Mouse (Mus musculus): ENCODE results near the gene Cacng7. TPM values are rescaled to one million over a fixed set of nuclear protein-coding genes. Genes with fewer than 3 reads are reported as not detected.
"Not testable (repeated sequence)": the region's sequence is repeated elsewhere in the genome, so short reads cannot be mapped to it uniquely, and the experiment has no call there.

The Cacng7 gene
- 3.5 and 4.2 TPM in 2 replicates for polyA plus RNA-seq (2016; fragmentation: Nextera tagmentation; extraction: Ambion mirVana)

DNA sequence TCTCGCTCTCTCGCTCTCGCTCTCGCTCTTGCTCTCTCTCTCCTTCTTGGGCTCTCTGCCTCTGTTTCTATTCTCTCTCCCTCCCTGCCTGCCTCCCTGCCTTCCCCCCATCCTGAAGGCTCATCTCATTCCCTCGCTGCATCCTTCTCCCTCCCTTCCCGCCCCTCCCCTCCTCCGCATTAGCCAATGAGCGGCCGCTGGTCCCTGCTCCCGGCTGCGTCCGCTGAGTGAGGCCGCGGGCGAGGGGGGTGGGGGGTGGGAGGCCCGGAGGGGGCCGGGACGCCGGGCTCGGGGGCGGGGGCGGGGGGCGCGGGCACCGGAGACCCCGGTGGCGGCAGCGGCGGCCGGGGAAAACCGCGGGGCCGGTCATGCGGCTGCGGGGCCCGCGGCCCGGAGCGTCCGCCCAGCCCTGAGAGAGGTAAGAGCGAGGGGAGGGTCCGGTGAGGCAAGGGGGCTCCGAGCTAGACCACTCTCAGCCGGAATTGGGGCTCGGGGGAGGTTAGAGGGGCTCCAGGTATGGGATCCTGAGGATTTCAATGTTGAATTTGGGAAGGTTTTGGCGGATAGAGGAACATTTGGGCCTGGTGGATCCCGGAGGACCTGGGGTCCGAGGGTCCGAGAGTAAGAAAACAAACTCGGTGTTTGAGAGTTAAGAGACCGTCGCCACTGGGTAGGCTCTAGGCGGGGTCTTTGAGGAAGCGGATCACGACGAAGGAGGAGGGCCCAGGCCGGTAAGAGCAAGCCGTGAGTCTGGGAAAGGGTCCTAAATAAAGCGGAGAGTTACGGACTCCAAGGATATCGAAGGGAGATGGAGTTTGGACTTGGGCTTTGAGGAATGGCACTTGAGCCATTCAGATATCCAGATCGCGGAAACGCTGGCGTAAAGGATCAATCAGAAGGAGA, at the start of gene Cacng7:
Gene Cacng7 (plus strand): TSS at position 337 of the 903 bp plus-strand sequence.
- Histone ChIP-seq H3K4me2 (replicated peaks) (peak within 1 kb of the TSS; percentile 71), H3K4me1 (peaks cover 22% of the 10 kb centered on the region), H3K9me3 (no peaks in the 10 kb centered on the region), H3K27me3 (peaks cover 16% of the 10 kb centered on the region), H3K27ac (replicated peaks) (peak within 1 kb of the TSS; percentile 91), H3K4me3 (peak within 1 kb of the TSS; percentile 86), H3K9ac (replicated peaks) (peak within 1 kb of the TSS; percentile 83), H3K36me3 (no peaks in the 10 kb centered on the region)
- under 1% methylated on average over 61 of the region's 65 CpGs for WGBS
- ATAC-seq (ENCODE audit: low FRiP score, low read depth): peak; percentile 68

DNA sequence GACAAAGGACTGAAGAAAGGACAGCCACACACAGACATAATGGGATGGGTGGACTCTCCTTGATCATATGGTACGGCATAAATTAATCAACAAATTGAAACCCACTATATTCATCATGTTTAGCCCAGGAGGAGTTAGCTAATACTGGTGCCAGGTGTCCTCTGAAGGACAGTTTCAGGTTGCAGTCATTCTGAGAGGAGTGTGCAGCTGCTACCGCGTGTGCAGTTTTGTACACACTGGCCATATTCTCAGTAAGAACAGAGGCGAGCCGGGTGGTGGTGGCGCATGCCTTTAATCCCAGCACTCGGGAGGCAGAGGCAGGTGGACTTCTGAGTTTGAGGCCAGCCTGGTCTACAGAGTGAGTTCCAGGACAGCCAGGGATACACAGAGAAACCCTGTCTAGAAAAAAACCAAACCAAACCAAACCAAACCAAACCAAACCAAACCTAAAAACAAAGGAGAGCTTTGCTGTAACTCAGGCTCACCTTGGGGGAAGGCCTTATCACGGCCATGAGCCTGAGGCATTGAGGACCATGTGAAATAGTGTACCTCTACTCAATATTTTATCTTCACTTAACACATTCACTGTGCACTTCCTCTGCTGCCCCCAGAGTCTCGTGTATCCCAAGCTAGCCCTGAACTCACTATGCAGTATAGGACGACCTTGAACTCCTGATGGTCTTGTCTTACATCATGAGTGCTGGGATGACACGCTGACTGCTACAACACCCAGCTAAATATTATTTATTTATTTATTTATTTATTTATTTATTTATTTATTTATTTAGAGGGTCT, 49.5 kb upstream of the Cacng7 start:
- H3K4me3 ChIP-seq: no peak overlapping the region
- no peaks in the 10 kb centered on the region for H3K27me3 ChIP-seq
- H3K9ac ChIP-seq (replicated peaks): no peak overlapping the region
- no peaks in the 10 kb centered on the region for H3K36me3 ChIP-seq
- 89% methylated on average over 11 of the region's 11 CpGs for WGBS
- H3K4me1 ChIP-seq: peaks cover 5% of the 10 kb centered on the region; the same call in 1 of the 2 replicates
- ATAC-seq (ENCODE audit: low FRiP score, low read depth): no peak
- no peak overlapping the region for H3K27ac ChIP-seq (replicated peaks)
- no peak overlapping the region for H3K4me2 ChIP-seq (replicated peaks)
- H3K9me3 ChIP-seq: no peaks in the 10 kb centered on the region

DNA sequence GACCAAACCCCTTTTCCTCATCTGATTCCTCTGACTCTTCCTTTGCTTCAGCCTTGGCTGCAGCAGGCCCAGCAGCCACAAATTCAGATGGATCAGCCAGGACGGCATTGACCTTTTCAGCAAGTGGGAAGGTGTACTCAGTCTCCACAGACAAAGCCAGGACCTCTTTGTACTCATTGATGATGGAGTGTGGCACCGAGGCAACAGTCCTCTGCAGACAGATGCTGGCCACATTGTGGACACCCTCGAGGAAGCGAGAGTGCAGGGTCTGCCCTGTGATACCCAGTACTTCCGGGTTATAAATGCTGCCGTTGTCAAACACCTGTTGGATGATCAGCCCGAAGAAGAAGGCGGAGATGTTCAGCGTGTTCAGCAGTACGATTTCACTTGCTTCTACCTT, 48.2 kb upstream of the Cacng7 start:
- Histone ChIP-seq H3K36me3 (no peaks in the 10 kb centered on the region), H3K4me1 (peaks cover 7% of the 10 kb centered on the region; the same call in 1 of the 2 replicates), H3K27ac (replicated peaks) (no peak overlapping the region), H3K9me3 (no peaks in the 10 kb centered on the region), H3K27me3 (no peaks in the 10 kb centered on the region), H3K4me2 (replicated peaks) (no peak overlapping the region), H3K4me3 (no peak overlapping the region), H3K9ac (replicated peaks) (no peak overlapping the region)
- no peak for ATAC-seq (ENCODE audit: low FRiP score, low read depth)
- WGBS: 87% methylated on average over 10 of the region's 10 CpGs

DNA sequence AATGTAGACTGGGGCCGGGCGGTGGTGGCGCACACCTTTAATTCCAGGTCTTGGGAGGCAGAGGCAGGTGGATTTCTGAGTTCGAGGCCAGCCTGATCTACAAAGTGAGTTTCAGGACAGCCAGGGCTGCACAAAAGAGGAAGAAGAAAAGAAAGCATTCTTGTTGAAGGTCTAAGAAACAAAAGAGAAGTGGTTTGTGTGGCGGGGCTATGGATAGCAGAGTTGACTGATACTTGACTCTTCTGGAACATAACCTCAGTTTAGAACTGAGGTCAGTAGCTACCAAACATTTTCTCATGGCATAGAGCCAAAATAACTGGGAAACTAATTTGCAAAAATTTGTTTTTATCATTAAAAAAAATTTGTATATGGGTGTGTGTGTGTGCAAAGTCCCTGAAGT, 46.7 kb upstream of the Cacng7 start:
- no peak overlapping the region for H3K9ac ChIP-seq (replicated peaks)
- no peak overlapping the region for H3K4me2 ChIP-seq (replicated peaks)
- no peak overlapping the region for H3K4me3 ChIP-seq
- 89% methylated on average over 5 of the region's 5 CpGs for WGBS
- no peaks in the 10 kb centered on the region for H3K27me3 ChIP-seq
- no peak overlapping the region for H3K27ac ChIP-seq (replicated peaks)
- H3K9me3 ChIP-seq: no peaks in the 10 kb centered on the region
- no peak for ATAC-seq (ENCODE audit: low FRiP score, low read depth)
- H3K36me3 ChIP-seq: no peaks in the 10 kb centered on the region
- peaks cover 18% of the 10 kb centered on the region for H3K4me1 ChIP-seq

DNA sequence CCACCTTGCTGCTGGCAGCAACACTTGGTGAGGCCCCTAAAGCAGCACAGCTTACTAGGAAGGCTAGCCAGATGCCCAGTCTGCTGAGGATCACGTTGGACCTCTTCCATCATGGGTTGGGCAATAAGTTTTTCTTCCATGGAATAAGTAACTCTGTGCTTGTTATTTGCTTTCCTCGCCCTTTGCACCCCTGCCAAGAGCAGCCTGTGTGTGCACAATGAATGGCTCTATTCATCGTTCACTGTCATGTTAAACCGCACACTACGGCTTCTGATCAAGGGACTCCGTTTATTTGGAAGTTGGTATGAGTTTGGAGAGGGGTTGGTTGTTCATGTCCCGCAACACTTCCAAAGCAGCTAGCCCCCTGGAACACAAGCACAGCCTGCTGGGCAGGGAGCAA, 45.6 kb upstream of the Cacng7 start:
- Histone ChIP-seq H3K27me3 (no peaks in the 10 kb centered on the region), H3K4me1 (peaks cover 23% of the 10 kb centered on the region), H3K4me3 (no peak overlapping the region), H3K9me3 (no peaks in the 10 kb centered on the region), H3K27ac (replicated peaks) (no peak overlapping the region; the same call in 1 of the 2 replicates), H3K36me3 (no peaks in the 10 kb centered on the region), H3K4me2 (replicated peaks) (no peak overlapping the region), H3K9ac (replicated peaks) (no peak overlapping the region)
- WGBS: 66% methylated on average over 7 of the region's 7 CpGs
- no peak for ATAC-seq (ENCODE audit: low FRiP score, low read depth)

DNA sequence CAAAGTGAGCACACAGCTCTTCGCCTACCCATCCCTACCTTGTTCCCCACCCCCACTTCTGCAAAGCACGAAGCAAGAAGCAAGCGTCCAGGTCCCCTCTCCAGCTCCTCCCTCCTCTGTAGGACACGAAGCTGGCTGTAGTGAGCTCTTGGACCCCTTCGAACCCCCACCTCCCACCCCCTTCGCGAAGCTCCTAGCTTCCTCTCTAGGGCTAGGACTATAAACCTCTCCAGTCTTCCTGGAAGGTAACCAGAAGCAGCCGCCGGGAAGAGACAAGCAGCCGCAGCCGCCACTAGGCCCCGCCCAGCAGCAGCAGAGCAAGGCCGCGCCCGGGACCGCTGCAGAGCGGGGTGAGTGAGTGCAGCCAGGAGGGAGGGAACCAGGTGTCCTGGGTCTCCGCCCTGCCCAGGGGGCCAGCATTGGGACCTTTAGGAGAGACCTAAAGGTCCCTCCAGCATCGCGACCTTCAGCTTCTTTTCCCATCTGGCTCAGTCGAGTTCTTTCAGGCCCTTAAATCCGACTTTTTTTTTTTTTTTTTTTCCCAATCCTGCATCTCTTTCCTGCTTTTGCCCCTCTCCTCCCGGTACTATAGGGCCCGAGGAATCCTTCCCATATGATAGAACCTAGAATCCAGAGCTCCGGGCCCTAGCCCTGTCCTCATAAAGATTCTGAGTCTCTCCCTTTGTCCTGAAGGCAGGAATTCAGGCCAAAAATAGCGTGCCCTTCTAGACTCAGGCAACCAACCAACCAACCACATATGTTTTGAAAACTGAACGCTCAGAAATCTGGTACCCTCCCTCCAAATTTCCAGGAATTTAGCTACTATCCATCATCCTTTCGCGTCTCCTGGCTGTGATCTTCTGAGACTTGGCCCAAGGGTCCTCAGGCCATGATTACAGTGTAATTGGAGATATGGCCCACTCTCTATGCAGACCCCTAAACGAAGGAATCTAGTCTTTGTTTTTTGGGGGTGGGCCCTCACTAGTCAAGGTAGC, 43.5 kb upstream of the Cacng7 start, which contains the start of the genes Myadm and Prkcg:
Gene Myadm (plus strand): TSS at position 105 of the 995 bp plus-strand sequence.
Gene Prkcg (plus strand): TSS at position 204 of the 995 bp plus-strand sequence.
- Histone ChIP-seq H3K9me3 (no peaks in the 10 kb centered on the region), H3K4me1 (peaks cover 29% of the 10 kb centered on the region), H3K4me2 (replicated peaks) (peak within 1 kb of the TSS; percentile 62), H3K36me3 (no peaks in the 10 kb centered on the region), H3K9ac (replicated peaks) (peak within 1 kb of the TSS; percentile 71), H3K27ac (replicated peaks) (peak within 1 kb of the TSS; percentile 78), H3K27me3 (no peaks in the 10 kb centered on the region), H3K4me3 (peak within 1 kb of the TSS; percentile 47)
- WGBS: 3% methylated on average over 30 of the region's 30 CpGs
- peak; percentile 44 for ATAC-seq (ENCODE audit: low FRiP score, low read depth)

DNA sequence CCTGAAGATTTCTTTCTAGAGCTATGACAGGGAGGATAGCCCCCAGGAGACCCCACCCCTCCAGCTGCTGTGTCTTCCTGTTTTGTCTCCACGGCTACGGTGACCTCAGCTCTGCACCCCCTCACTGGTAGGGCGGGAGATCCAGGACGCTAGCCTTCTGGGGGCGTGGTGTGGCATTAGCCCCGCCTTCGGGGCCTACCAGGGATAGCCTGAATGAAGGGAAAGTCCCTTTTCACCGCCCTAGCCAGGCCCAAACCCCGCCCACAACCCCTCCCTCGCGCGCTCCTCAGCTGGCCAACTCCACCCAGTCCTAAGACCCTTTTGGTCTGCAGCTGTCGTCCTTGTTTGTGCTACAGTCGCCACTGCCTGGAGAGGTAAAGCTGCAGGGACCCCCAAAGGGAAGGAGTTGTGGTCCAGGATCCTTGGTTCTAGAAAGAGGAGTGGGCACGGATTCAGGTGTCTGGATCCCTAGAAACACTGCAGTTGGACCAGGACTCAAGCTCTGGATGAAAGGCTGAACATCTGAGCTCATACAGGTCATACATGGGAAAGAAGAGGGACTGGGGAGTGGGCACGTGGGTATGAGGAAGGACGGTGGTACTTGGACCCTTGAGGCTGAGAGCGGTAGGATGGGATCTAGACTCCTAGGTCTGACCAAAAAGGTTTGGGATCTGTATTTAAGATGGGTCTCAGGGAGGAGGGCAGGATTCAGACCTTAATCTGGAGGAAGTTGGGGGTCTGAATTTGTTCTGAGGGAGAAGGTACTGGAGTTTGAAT, 42.3 kb upstream of the Cacng7 start:
- peak overlapping the region; percentile 62 for H3K4me2 ChIP-seq (replicated peaks)
- WGBS: under 1% methylated on average over 18 of the region's 18 CpGs
- peak overlapping the region; percentile 47 for H3K4me3 ChIP-seq
- H3K27me3 ChIP-seq: no peaks in the 10 kb centered on the region
- ATAC-seq (ENCODE audit: low FRiP score, low read depth): peak; percentile 92
- peak overlapping the region; percentile 71 for H3K9ac ChIP-seq (replicated peaks)
- peak overlapping the region; percentile 78 for H3K27ac ChIP-seq (replicated peaks)
- no peaks in the 10 kb centered on the region for H3K9me3 ChIP-seq
- peaks cover 29% of the 10 kb centered on the region for H3K4me1 ChIP-seq
- no peaks in the 10 kb centered on the region for H3K36me3 ChIP-seq

DNA sequence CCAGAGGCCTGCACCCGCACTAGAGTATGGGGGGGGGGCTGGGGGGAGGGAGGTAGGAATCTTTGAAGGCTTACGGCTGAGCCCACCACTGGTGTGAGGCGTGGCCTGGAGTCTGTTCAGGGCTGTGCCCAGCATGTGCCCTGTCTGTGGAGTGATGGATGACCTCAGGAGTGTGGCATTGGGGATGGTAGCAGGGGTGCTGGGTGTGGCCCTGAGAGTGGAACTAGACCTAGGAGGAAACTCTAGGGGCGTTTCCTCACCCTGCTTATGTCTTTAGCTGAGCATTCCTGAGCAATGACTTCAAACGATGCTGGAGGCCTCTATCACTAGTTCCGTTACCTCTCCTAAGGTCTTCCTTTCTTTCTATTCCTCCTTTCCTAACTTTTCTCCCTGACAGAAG, 41.6 kb upstream of the Cacng7 start:
- Histone ChIP-seq H3K27me3 (no peaks in the 10 kb centered on the region), H3K27ac (replicated peaks) (no peak overlapping the region), H3K4me2 (replicated peaks) (peak overlapping the region; percentile 62), H3K9me3 (no peaks in the 10 kb centered on the region), H3K4me3 (peak overlapping the region; percentile 47; the same call in 1 of the 2 replicates), H3K4me1 (peaks cover 29% of the 10 kb centered on the region), H3K36me3 (no peaks in the 10 kb centered on the region), H3K9ac (replicated peaks) (no peak overlapping the region)
- 55% methylated on average over 6 of the region's 6 CpGs for WGBS
- ATAC-seq (ENCODE audit: low FRiP score, low read depth): 0 out of 2 replicates have a peak, but pooled peaks have one; percentile 11

DNA sequence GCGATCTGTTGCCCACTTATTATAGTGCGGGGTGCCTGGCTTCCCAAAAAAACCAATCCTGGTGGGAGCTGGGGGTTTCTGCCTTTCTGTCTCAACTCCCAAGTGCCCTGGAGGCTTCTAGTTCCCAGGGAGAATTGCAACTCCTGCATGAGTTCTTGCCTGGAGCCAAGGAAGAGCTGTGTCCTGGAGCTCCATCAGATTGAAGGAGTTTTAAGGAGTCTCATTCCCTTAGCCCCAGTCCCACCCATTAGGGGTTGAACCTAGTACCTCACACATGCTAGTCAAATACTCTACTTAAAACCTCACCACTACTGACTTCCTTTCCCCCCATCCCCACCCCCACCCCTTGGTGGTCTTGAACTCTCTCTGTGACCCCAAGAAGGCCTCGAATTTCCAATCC, 41.0 kb upstream of the Cacng7 start:
- H3K4me2 ChIP-seq (replicated peaks): peak overlapping the region; percentile 62; the same call in 1 of the 2 replicates
- 83% methylated on average over 3 of the region's 3 CpGs for WGBS
- no peaks in the 10 kb centered on the region for H3K9me3 ChIP-seq
- peaks cover 29% of the 10 kb centered on the region for H3K4me1 ChIP-seq
- ATAC-seq (ENCODE audit: low FRiP score, low read depth): no peak
- H3K27ac ChIP-seq (replicated peaks): no peak overlapping the region
- no peak overlapping the region for H3K9ac ChIP-seq (replicated peaks)
- H3K4me3 ChIP-seq: no peak overlapping the region
- H3K27me3 ChIP-seq: no peaks in the 10 kb centered on the region
- H3K36me3 ChIP-seq: peaks cover 5% of the 10 kb centered on the region

DNA sequence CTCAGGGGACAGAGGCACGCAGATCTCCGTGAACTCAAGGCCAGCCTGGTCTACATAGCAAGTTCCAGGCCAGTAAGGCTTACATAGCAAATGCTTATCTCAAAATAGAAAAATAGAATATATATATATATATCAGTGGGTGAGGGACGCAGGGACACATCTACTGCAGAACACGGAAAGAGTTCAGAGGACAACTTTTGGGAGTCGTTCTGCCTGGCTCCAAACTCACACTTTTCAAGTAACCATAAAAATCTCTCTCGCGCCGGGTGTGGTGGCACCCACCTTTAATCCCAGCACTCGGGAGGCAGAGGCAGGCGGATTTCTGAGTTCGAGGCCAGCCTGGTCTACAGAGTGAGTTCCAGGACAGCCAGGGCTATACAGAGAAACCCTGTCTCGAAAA, 40.5 kb upstream of the Cacng7 start:
- H3K4me3 ChIP-seq; H3K27ac ChIP-seq (replicated peaks); ATAC-seq (ENCODE audit: low FRiP score, low read depth); H3K27me3 ChIP-seq; H3K9me3 ChIP-seq; H3K9ac ChIP-seq (replicated peaks): not testable (repeated sequence)
- peak overlapping the region; percentile 46; the same call in 1 of the 2 replicates for H3K4me2 ChIP-seq (replicated peaks)
- peaks cover 26% of the 10 kb centered on the region for H3K4me1 ChIP-seq
- WGBS: 78% methylated on average over 12 of the region's 12 CpGs
- H3K36me3 ChIP-seq: peaks cover 10% of the 10 kb centered on the region

Data from midbrain, embryonic 12.5 days (tissue).